8 mouse cellular contexts compared by ENCODE assay signal in genomic region chr3:89251365-89251895, GRCm38 (mm10). TPM values are rescaled to one million over a fixed set of nuclear protein-coding genes. Genes with fewer than 3 reads are reported as not detected.
DNase-seq lines count a peak whose midpoint lies in the region; ATAC-seq lines count a peak whose summit lies in the region.

No protein-coding gene starts in this region.

- 0 out of 2 replicates have a peak overlapping the region, but pooled peaks have one; percentile 8 for H3K4me2 ChIP-seq in stomach, embryonic 14.5 days (replicated peaks; ENCODE audit: low read depth, low read length)

- H3K27ac ChIP-seq in stomach, embryonic 14.5 days (ENCODE audit: low read length): 0 out of 2 replicates have a peak overlapping the region, but pooled peaks have one; percentile 0

- intact Hi-C loops in heart, postnatal 25 days (cut with DNase I): loop anchor here (2.0 kb wide), 2 partner anchors 15 to 57 kb away; no protein-coding TSS in a partner anchor

- 7% methylated on average over 17 of the region's 17 CpGs for WGBS in stomach, embryonic 14.5 days

- H3K27me3 ChIP-seq in stomach, embryonic 14.5 days (ENCODE audit: control insufficient read depth, insufficient read depth, low read length): no peaks in the 10 kb centered on the region

- DNase-seq in cerebellum, adult 8-10 months: peak; percentile 9
- no peak for DNase-seq in cerebellum, postnatal 36 days
- peak; percentile 71 for DNase-seq in heart, postnatal 25 days (ENCODE audit: low spot score)
- DNase-seq in kidney, postnatal 36 days: peak; percentile 84 to 88
- peak; percentile 62 for DNase-seq in mesoderm, embryonic 11.5 days (ENCODE audit: low read depth, low spot score)
- no peak for DNase-seq in urinary bladder, postnatal 36 days (ENCODE audit: low spot score in 2 of 2)

- peak; percentile 78 for ATAC-seq in common myeloid progenitor, adult 5-6 weeks (replicated peaks; ENCODE audit: low read depth, poor library complexity, severe bottlenecking)
- ATAC-seq in stomach, embryonic 14.5 days (ENCODE audit: insufficient number of reproducible peaks, insufficient read depth, low FRiP score, low read depth): no peak

- H3K36me3 ChIP-seq in stomach, embryonic 14.5 days (ENCODE audit: control insufficient read depth, insufficient read depth, low read length): peaks cover 5% of the 10 kb centered on the region; the same call in 1 of the 2 replicates

- no peak overlapping the region for H3K4me3 ChIP-seq in stomach, embryonic 14.5 days (ENCODE audit: low read depth, low read length)

- peaks cover 10% of the 10 kb centered on the region; the same call in 1 of the 2 replicates for H3K4me1 ChIP-seq in stomach, embryonic 14.5 days (ENCODE audit: control insufficient read depth, insufficient read depth, low read length)

- H3K9ac ChIP-seq in stomach, embryonic 14.5 days (replicated peaks; ENCODE audit: low read depth, low read length): no peak overlapping the region

- no peaks in the 10 kb centered on the region for H3K9me3 ChIP-seq in stomach, embryonic 14.5 days (ENCODE audit: control insufficient read depth, low read depth, low read length)

RNA-seq across cellular contexts. Expression of gene Trim46, which starts 5.3 kb away (rescaled TPM):
- 0.49 and 7.1 TPM in 2 replicates for total RNA-seq in common myeloid progenitor, adult 5-6 weeks (2017)
- total RNA-seq in heart, postnatal 25 days (2021): under 1 TPM; 0.47 to 0.59 TPM
- 4.9 and 5.1 TPM in 2 replicates for polyA plus RNA-seq in stomach, embryonic 14.5 days (2014; fragmentation: Nextera tagmentation; extraction: Ambion mirVana)

RNA-seq across cellular contexts. Expression of gene Krtcap2, which starts 5.7 kb away (rescaled TPM):
- 142 and 159 TPM in 2 replicates for total RNA-seq in common myeloid progenitor, adult 5-6 weeks (2017)
- total RNA-seq in heart, postnatal 25 days (2021): 10 to 100 TPM; 73.5 to 87.6 TPM
- polyA plus RNA-seq in stomach, embryonic 14.5 days (2014; fragmentation: Nextera tagmentation; extraction: Ambion mirVana): 297 and 314 TPM in 2 replicates

RNA-seq across cellular contexts. Expression of gene Dpm3, which starts 7.7 kb away (rescaled TPM):
- total RNA-seq in common myeloid progenitor, adult 5-6 weeks (2017): 63.6 and 66.6 TPM in 2 replicates
- 10 to 100 TPM; 51.7 to 53.9 TPM for total RNA-seq in heart, postnatal 25 days (2021)
- 144 and 186 TPM in 2 replicates for polyA plus RNA-seq in stomach, embryonic 14.5 days (2014; fragmentation: Nextera tagmentation; extraction: Ambion mirVana)

RNA-seq across cellular contexts. Expression of gene Slc50a1, which starts 18.9 kb away (rescaled TPM):
- 32.5 and 65.3 TPM in 2 replicates for total RNA-seq in common myeloid progenitor, adult 5-6 weeks (2017)
- total RNA-seq in heart, postnatal 25 days (2021): 10 to 100 TPM; 21.0 TPM
- 86.5 TPM in 2 replicates for polyA plus RNA-seq in stomach, embryonic 14.5 days (2014; fragmentation: Nextera tagmentation; extraction: Ambion mirVana)

RNA-seq across cellular contexts. Expression of gene Muc1, which starts 22.6 kb away (rescaled TPM):
- 0.29 TPM in 1 of 2 replicates, not detected in the other for total RNA-seq in common myeloid progenitor, adult 5-6 weeks (2017)
- under 1 TPM; 0.22 to 0.39 TPM for total RNA-seq in heart, postnatal 25 days (2021)
- polyA plus RNA-seq in stomach, embryonic 14.5 days (2014; fragmentation: Nextera tagmentation; extraction: Ambion mirVana): 56.3 and 58.2 TPM in 2 replicates

Comparison
In these comparisons a context has a peak if more than half of its experiments do, and no peak if none do; other contexts are left out.
1. DNase-seq: peak in cerebellum, adult 8-10 months (single experiment), heart, postnatal 25 days (single experiment), kidney, postnatal 36 days (2 of 2) and mesoderm, embryonic 11.5 days (single experiment); none in cerebellum, postnatal 36 days (0 of 2) and urinary bladder, postnatal 36 days (0 of 2).